ENCODE assay signal across 16 mouse cellular contexts in genomic region chr8:45970894-45971293, GRCm38 (mm10). TPM values are rescaled to one million over a fixed set of nuclear protein-coding genes. Genes with fewer than 3 reads are reported as not detected.
DNase-seq lines count a peak whose midpoint lies in the region; ATAC-seq and TF ChIP-seq lines count a peak whose summit lies in the region.
"Had no signal": no experiment of that assay in that cellular context is flagged by ENCODE, and none has a peak within 500 bp of the region (broad histone marks: within the 10 kb centered on the region; RNA-seq: fewer than 3 reads in every experiment).

No protein-coding gene starts in this region.

- ATAC-seq in lung, postnatal 0 days: no peak
- no peak for ATAC-seq in megakaryocyte progenitor cell, adult 5-6 weeks (replicated peaks; ENCODE audit: poor library complexity)
- ATAC-seq: hindbrain, embryonic 16.5 days had no signal

- H3K27ac ChIP-seq in lung, postnatal 0 days (ENCODE audit: low read length): no peak overlapping the region
- no peak overlapping the region for H3K27ac ChIP-seq in kidney, adult 2 months (ENCODE audit: insufficient read depth, low read depth, low read length)
- H3K27ac ChIP-seq: liver, embryonic 13.5 days; stomach, embryonic 15.5 days had no signal

- TF ChIP-seq CTCF in lung, postnatal 0 days (IDR thresholded peaks at IDR 0.05): peak; percentile 24
- TF ChIP-seq CTCF in E14TG2a.4 (conservative IDR thresholded peaks at IDR 0.05; ENCODE audit: low read length): peak; percentile 43
- no peak for TF ChIP-seq CTCF in kidney, adult 2 months (conservative IDR thresholded peaks at IDR 0.05; ENCODE audit: insufficient read depth, insufficient read length, low read depth, low read length)

- H3K4me3 ChIP-seq in lung, postnatal 0 days (ENCODE audit: low read depth, low read length): no peak overlapping the region
- H3K4me3 ChIP-seq in E14TG2a.4 (replicated peaks; ENCODE audit: low read length): no peak overlapping the region
- H3K4me3 ChIP-seq in kidney, adult 2 months (ENCODE audit: insufficient read depth, low read depth, low read length): no peak overlapping the region
- H3K4me3 ChIP-seq: erythroblast, embryonic 14.5 days; liver, embryonic 13.5 days; megakaryocyte, embryonic 14.5 days; stomach, embryonic 15.5 days had no signal

- no peaks in the 10 kb centered on the region for H3K9me3 ChIP-seq in lung, postnatal 0 days (ENCODE audit: low read length)
- peaks cover 44% of the 10 kb centered on the region for H3K9me3 ChIP-seq in E14TG2a.4 (ENCODE audit: low read length)
- H3K9me3 ChIP-seq: liver, embryonic 13.5 days; stomach, embryonic 15.5 days had no signal

- TF ChIP-seq POLR2A in kidney, adult 2 months (IDR thresholded peaks at IDR 0.05; ENCODE audit: low read depth, low read length): no peak

- H3K4me1 ChIP-seq in lung, postnatal 0 days (ENCODE audit: insufficient read depth, low read depth, low read length): peaks cover 2% of the 10 kb centered on the region; the same call in 1 of the 2 replicates
- H3K4me1 ChIP-seq in E14TG2a.4 (replicated peaks; ENCODE audit: low read depth, low read length): 0 out of 2 replicates have a peak, but pooled peaks cover 3% of the 10 kb centered on the region
- no peaks in the 10 kb centered on the region; the same call in 1 of the 2 replicates for H3K4me1 ChIP-seq in kidney, adult 2 months (ENCODE audit: control insufficient read depth, insufficient read depth, low read length)

- peak; percentile 88 for DNase-seq in heart, adult 11 months
- no peak for DNase-seq in heart, adult 18-20 months
- no peak for DNase-seq in lung, postnatal 0 days (ENCODE audit: low spot score)
- DNase-seq in lung, postnatal 25 days (ENCODE audit: low spot score): no peak
- DNase-seq in induced T-regulatory cell, adult 2 months (ENCODE audit: low read depth): peak; percentile 57
- no peak for DNase-seq in kidney, adult 2 months
- DNase-seq: cerebellum, adult 8-10 months; kidney, postnatal 14 days; liver, embryonic 13.5 days had no signal

- no peak for TF ChIP-seq EP300 in lung, postnatal 0 days (IDR thresholded peaks at IDR 0.05)

- H3K36me3 ChIP-seq in lung, postnatal 0 days (ENCODE audit: insufficient read depth, low read length): no peaks in the 10 kb centered on the region
- no peaks in the 10 kb centered on the region for H3K36me3 ChIP-seq in E14TG2a.4 (ENCODE audit: insufficient read depth, low read length)
- H3K36me3 ChIP-seq in kidney, adult 2 months (ENCODE audit: control insufficient read depth, insufficient read depth, low read length): no peaks in the 10 kb centered on the region; the same call in 1 of the 2 replicates
- H3K36me3 ChIP-seq: stomach, embryonic 15.5 days had no signal

- H3K4me2 ChIP-seq in lung, postnatal 0 days (replicated peaks; ENCODE audit: low read depth, low read length): no peak overlapping the region
- H3K4me2 ChIP-seq: liver, embryonic 13.5 days; stomach, embryonic 15.5 days had no signal

- 93% methylated on average over 12 of the region's 12 CpGs for WGBS in lung, postnatal 0 days
- 94% methylated on average over 12 of the region's 12 CpGs for WGBS in kidney, adult 2 months

- no peaks in the 10 kb centered on the region for H3K27me3 ChIP-seq in lung, postnatal 0 days (replicated peaks; ENCODE audit: insufficient read depth, low read length)
- H3K27me3 ChIP-seq in E14TG2a.4 (ENCODE audit: insufficient read depth, low read length): no peaks in the 10 kb centered on the region
- no peaks in the 10 kb centered on the region for H3K27me3 ChIP-seq in kidney, adult 2 months (replicated peaks; ENCODE audit: control insufficient read depth, insufficient read depth, low read length)
- H3K27me3 ChIP-seq: liver, embryonic 13.5 days; megakaryocyte, embryonic 14.5 days; stomach, embryonic 15.5 days had no signal

- H3K9ac ChIP-seq in lung, postnatal 0 days (replicated peaks; ENCODE audit: low read depth): no peak overlapping the region
- H3K9ac ChIP-seq: liver, embryonic 13.5 days; stomach, embryonic 15.5 days had no signal

RNA-seq across cellular contexts. Expression of gene 1700029J07Rik, which starts 4.2 kb away (rescaled TPM):
- 1 to 10 TPM in 1 of 2 experiments, under 1 TPM in 1; 0.37 to 1.3 TPM for total RNA-seq in heart, adult 18-20 months (2021)
- 5.0 and 7.5 TPM in 2 replicates for polyA plus RNA-seq in lung, postnatal 0 days (2015; fragmentation: Nextera tagmentation; extraction: Ambion mirVana)
- total RNA-seq in megakaryocyte progenitor cell, adult 5-6 weeks (2015): 0.79 and 1.6 TPM in 2 replicates
- total RNA-seq in megakaryocyte progenitor cell, adult 5-6 weeks (2017): 0.21 and 1.3 TPM in 2 replicates
- polyA plus RNA-seq in kidney, adult 2 months (2012; rRNA removed): 1.2 and 1.3 TPM in 2 replicates
- polyA plus RNA-seq: erythroblast, embryonic 14.5 days had no signal

RNA-seq across cellular contexts. Expression of gene Ufsp2, which starts 4.4 kb away (rescaled TPM):
- 10 to 100 TPM; 31.2 to 33.1 TPM for total RNA-seq in heart, adult 18-20 months (2021)
- 64.9 and 69.3 TPM in 2 replicates for polyA plus RNA-seq in lung, postnatal 0 days (2015; fragmentation: Nextera tagmentation; extraction: Ambion mirVana)
- total RNA-seq in megakaryocyte progenitor cell, adult 5-6 weeks (2015): 88.7 and 89.0 TPM in 2 replicates
- 149 and 162 TPM in 2 replicates for total RNA-seq in megakaryocyte progenitor cell, adult 5-6 weeks (2017)
- polyA plus RNA-seq in kidney, adult 2 months (2012; rRNA removed): 22.9 and 29.2 TPM in 2 replicates

RNA-seq across cellular contexts. Expression of gene Lrp2bp, which starts 28.2 kb away (rescaled TPM):
- total RNA-seq in heart, adult 18-20 months (2021): 1 to 10 TPM in 1 of 2 experiments, under 1 TPM in 1; 0.77 to 1.0 TPM
- 0.76 and 0.91 TPM in 2 replicates for polyA plus RNA-seq in lung, postnatal 0 days (2015; fragmentation: Nextera tagmentation; extraction: Ambion mirVana)
- not detected in 2 replicates for total RNA-seq in megakaryocyte progenitor cell, adult 5-6 weeks (2015)
- total RNA-seq in megakaryocyte progenitor cell, adult 5-6 weeks (2017): not detected in 2 replicates
- 0.17 and 0.18 TPM in 2 replicates for polyA plus RNA-seq in kidney, adult 2 months (2012; rRNA removed)
- polyA plus RNA-seq: erythroblast, embryonic 14.5 days had no signal

RNA-seq across cellular contexts. Expression of gene Ankrd37, which starts 34.6 kb away (rescaled TPM):
- 1 to 10 TPM; 4.9 to 7.2 TPM for total RNA-seq in heart, adult 18-20 months (2021)
- 27.9 and 36.0 TPM in 2 replicates for polyA plus RNA-seq in lung, postnatal 0 days (2015; fragmentation: Nextera tagmentation; extraction: Ambion mirVana)
- total RNA-seq in megakaryocyte progenitor cell, adult 5-6 weeks (2015): 4.3 and 6.1 TPM in 2 replicates
- 3.5 and 6.2 TPM in 2 replicates for total RNA-seq in megakaryocyte progenitor cell, adult 5-6 weeks (2017)
- 1.5 and 1.8 TPM in 2 replicates for polyA plus RNA-seq in kidney, adult 2 months (2012; rRNA removed)

RNA-seq across cellular contexts. Expression of gene Ccdc110, which starts 36.5 kb away (rescaled TPM):
- not detected for total RNA-seq in heart, adult 18-20 months (2021)
- polyA plus RNA-seq in lung, postnatal 0 days (2015; fragmentation: Nextera tagmentation; extraction: Ambion mirVana): not detected in 2 replicates
- not detected in 2 replicates for total RNA-seq in megakaryocyte progenitor cell, adult 5-6 weeks (2015)
- total RNA-seq in megakaryocyte progenitor cell, adult 5-6 weeks (2017): not detected in 2 replicates
- polyA plus RNA-seq in kidney, adult 2 months (2012; rRNA removed): not detected in 2 replicates
- polyA plus RNA-seq: erythroblast, embryonic 14.5 days; heart, postnatal 0 days; liver, embryonic 13.5 days; stomach, embryonic 15.5 days had no signal

Comparison
In these comparisons a context has a peak if more than half of its experiments do, and no peak if none do; other contexts are left out.
1. DNase-seq: peak in heart, adult 11 months (single experiment) and induced T-regulatory cell, adult 2 months (single experiment); none in heart, adult 18-20 months (0 of 2), lung, postnatal 0 days (single experiment), lung, postnatal 25 days (single experiment) and kidney, adult 2 months (single experiment).